21 mouse cellular contexts compared by ENCODE assay signal in genomic region chr14:78770457-78770856, GRCm38 (mm10). TPM values are rescaled to one million over a fixed set of nuclear protein-coding genes. Genes with fewer than 3 reads are reported as not detected.
DNase-seq lines count a peak whose midpoint lies in the region; ATAC-seq and TF ChIP-seq lines count a peak whose summit lies in the region.
"Had no signal": no experiment of that assay in that cellular context is flagged by ENCODE, and none has a peak within 500 bp of the region (broad histone marks: within the 10 kb centered on the region; RNA-seq: fewer than 3 reads in every experiment).

No protein-coding gene starts in this region.

- ATAC-seq in granulocyte monocyte progenitor cell, adult 5-6 weeks (replicated peaks; ENCODE audit: poor library complexity, severe bottlenecking), result peak; percentile 65
- ATAC-seq in hindbrain, embryonic 14.5 days (ENCODE audit: low FRiP score), result no peak
- ATAC-seq: forebrain, embryonic 13.5 days; forebrain, postnatal 0 days; intestine, embryonic 16.5 days had no signal

- TF ChIP-seq CTCF in CH12.LX (conservative IDR thresholded peaks at IDR 0.05 in 1 of 2, IDR thresholded peaks at IDR 0.05 in 1 of 2; ENCODE audit: low read depth in 2 of 2, low read length in 2 of 2), result no peak

- no peaks in the 10 kb centered on the region for H3K27me3 ChIP-seq in CH12.LX (replicated peaks)
- no peaks in the 10 kb centered on the region for H3K27me3 ChIP-seq in hindbrain, embryonic 14.5 days (ENCODE audit: control insufficient read depth, insufficient read depth, low read length)
- H3K27me3 ChIP-seq: embryonic facial prominence, embryonic 12.5 days; forebrain, embryonic 13.5 days; heart, embryonic 15.5 days; hindbrain, embryonic 15.5 days had no signal

- H3K9me3 ChIP-seq in CH12.LX (replicated peaks; ENCODE audit: low read length) (no peaks in the 10 kb centered on the region), ES-E14 (ENCODE audit: control insufficient read depth, insufficient read depth, low read depth, low read length) (no peaks in the 10 kb centered on the region)
- no peaks in the 10 kb centered on the region for H3K9me3 ChIP-seq in hindbrain, embryonic 14.5 days (ENCODE audit: control insufficient read depth, low read length)
- H3K9me3 ChIP-seq: embryonic facial prominence, embryonic 12.5 days; forebrain, embryonic 13.5 days; heart, embryonic 15.5 days; hindbrain, embryonic 15.5 days had no signal

- H3K36me3 ChIP-seq in CH12.LX (replicated peaks in 1 of 2; ENCODE audit: control insufficient read depth in 1 of 2, insufficient read depth in 1 of 2, low read length in 1 of 2) (no peaks in the 10 kb centered on the region), ES-E14 (ENCODE audit: control insufficient read depth, insufficient read depth, low read length, poor library complexity, severe bottlenecking) (no peaks in the 10 kb centered on the region)
- no peaks in the 10 kb centered on the region for H3K36me3 ChIP-seq in hindbrain, embryonic 14.5 days (replicated peaks; ENCODE audit: control insufficient read depth, insufficient read depth)
- H3K36me3 ChIP-seq: embryonic facial prominence, embryonic 12.5 days; heart, embryonic 15.5 days; hindbrain, embryonic 15.5 days had no signal

- no peak for TF ChIP-seq POLR2A in CH12.LX (IDR thresholded peaks at IDR 0.05; ENCODE audit: low read depth, low read length)

- DNase-seq in CH12.LX (ENCODE audit: extremely low read depth), result peak; percentile 20
- peak; percentile 57 for DNase-seq in ES-E14 (ENCODE audit: low read depth, low spot score)
- peak; percentile 77 for DNase-seq in retina, postnatal 1 day
- DNase-seq in adipocyte (ENCODE audit: low spot score), result no peak
- DNase-seq in lung, postnatal 10 days, result no peak
- no peak for DNase-seq in hindbrain, embryonic 14.5 days (ENCODE audit: low spot score)
- DNase-seq: adrenal gland, postnatal 14 days; cerebellum, adult 8-10 months; cerebellum, postnatal 14 days; forebrain, postnatal 0 days; gastrocnemius, postnatal 14 days; heart, adult 18-20 months; heart, postnatal 14 days; kidney, adult 2 months had no signal

- no peak overlapping the region; the same call in 1 of the 2 replicates for H3K9ac ChIP-seq in CH12.LX (ENCODE audit: insufficient read depth, low read depth)
- no peak overlapping the region for H3K9ac ChIP-seq in ES-E14 (ENCODE audit: insufficient read depth, low read depth, low read length, poor library complexity, severe bottlenecking)
- H3K9ac ChIP-seq in hindbrain, embryonic 14.5 days, result no peak overlapping the region
- H3K9ac ChIP-seq: embryonic facial prominence, embryonic 12.5 days; forebrain, embryonic 13.5 days; forebrain, postnatal 0 days; heart, embryonic 15.5 days; hindbrain, embryonic 15.5 days had no signal

- peak overlapping the region; percentile 38; the same call in 1 of the 2 replicates for H3K4me2 ChIP-seq in CH12.LX (ENCODE audit: insufficient read depth, low read depth, poor library complexity, severe bottlenecking)
- H3K4me2 ChIP-seq in hindbrain, embryonic 14.5 days (replicated peaks), result no peak overlapping the region
- H3K4me2 ChIP-seq: embryonic facial prominence, embryonic 12.5 days; forebrain, embryonic 13.5 days; heart, embryonic 11.5 days; heart, embryonic 15.5 days; hindbrain, embryonic 15.5 days had no signal

- dilution Hi-C loops in CH12.LX (cut with MboI; ENCODE audit: extremely low pct_ligation_motif_present, extremely low pct_unique_long_range_greater_than_20kb, low sequenced_read_pairs), result no loop called here

- H3K4me3 ChIP-seq in CH12.LX (replicated peaks in 1 of 3; ENCODE audit: low read depth in 2 of 3, low read length in 2 of 3, poor library complexity in 1 of 3) (no peak overlapping the region), ES-E14 (ENCODE audit: insufficient read depth in 1 of 2, low read depth in 1 of 2, low read length in 2 of 2, poor library complexity in 1 of 2, severe bottlenecking in 1 of 2) (no peak overlapping the region)
- no peak overlapping the region for H3K4me3 ChIP-seq in hindbrain, embryonic 14.5 days (replicated peaks; ENCODE audit: low read length)
- H3K4me3 ChIP-seq: embryonic facial prominence, embryonic 12.5 days; forebrain, embryonic 13.5 days; heart, embryonic 15.5 days; hindbrain, embryonic 15.5 days had no signal

- in situ Hi-C loops in CH12.LX (cut with MboI; ENCODE audit: low pct_ligation_motif_present, low pct_unique_long_range_greater_than_20kb, low sequenced_read_pairs), result no loop called here
- in situ Hi-C loops in ES-E14 (cut with MboI; ENCODE audit: low sequenced_read_pairs in 2 of 2, unreplicated experiment in 2 of 2), result no loop called here

- H3K27ac ChIP-seq in CH12.LX (ENCODE audit: insufficient read depth, low read depth) (no peak overlapping the region), ES-E14 (ENCODE audit: insufficient read depth, low read depth, low read length, poor library complexity, severe bottlenecking) (peak overlapping the region; percentile 25; the same call in 1 of the 2 replicates)
- H3K27ac ChIP-seq in hindbrain, embryonic 14.5 days, result no peak overlapping the region
- H3K27ac ChIP-seq: embryonic facial prominence, embryonic 12.5 days; forebrain, embryonic 13.5 days; heart, embryonic 15.5 days; hindbrain, embryonic 15.5 days had no signal

- no peak for TF ChIP-seq RAD21 in CH12.LX (IDR thresholded peaks at IDR 0.05; ENCODE audit: low read depth, low read length)

- 16% methylated on average over 3 of the region's 3 CpGs for WGBS in hindbrain, embryonic 14.5 days

- H3K79me2 ChIP-seq in CH12.LX (replicated peaks; ENCODE audit: control insufficient read depth, extremely low read depth, insufficient read depth, poor library complexity, severe bottlenecking), result no peaks in the 10 kb centered on the region

- peaks cover 2 to 12% of the 10 kb centered on the region in 2 experiments; a peak in 3 of 4 replicates for H3K4me1 ChIP-seq in CH12.LX (ENCODE audit: control insufficient read depth in 1 of 2, insufficient read depth in 2 of 2)
- no peaks in the 10 kb centered on the region; a peak in 1 of 4 replicates for H3K4me1 ChIP-seq in ES-E14 (ENCODE audit: control insufficient read depth in 2 of 2, insufficient read depth in 2 of 2, low read length in 2 of 2, poor library complexity in 1 of 2)
- H3K4me1 ChIP-seq in hindbrain, embryonic 14.5 days (replicated peaks; ENCODE audit: control insufficient read depth, insufficient read depth, low read length), result no peaks in the 10 kb centered on the region
- H3K4me1 ChIP-seq: embryonic facial prominence, embryonic 12.5 days; forebrain, embryonic 13.5 days; heart, embryonic 15.5 days; hindbrain, embryonic 15.5 days had no signal

- peak; percentile 82 for TF ChIP-seq EP300 in CH12.LX (IDR thresholded peaks at IDR 0.05; ENCODE audit: low read length)

TF ChIP-seq in CH12.LX, 34 proteins besides CTCF, POLR2A, EP300 and RAD21:
- TF ChIP-seq MXI1 (IDR thresholded peaks at IDR 0.05; ENCODE audit: low read depth, low read length), result no peak
- TF ChIP-seq IRF4 (IDR thresholded peaks at IDR 0.05; ENCODE audit: low read depth, low read length), result peak; percentile 92

TF ChIP-seq in ES-E14, 5 proteins besides CTCF, POLR2A, EP300 and RAD21:
- TF ChIP-seq ZNF384 (IDR thresholded peaks at IDR 0.05; ENCODE audit: low read depth, low read length) (no peak), ZC3H11A (IDR thresholded peaks at IDR 0.05; ENCODE audit: borderline replicate concordance, low read depth, low read length) (no peak)

RNA-seq across cellular contexts. Expression of gene Dgkh, which starts 37.9 kb away (rescaled TPM):
- total RNA-seq in CH12.LX (2012; rRNA removed), result 2.4 and 2.7 TPM in 2 replicates
- 0.83 and 1.1 TPM in 2 replicates for total RNA-seq in CH12.LX (2014; rRNA removed)
- polyA plus RNA-seq in CH12.LX (2012; ENCODE audit: insufficient read length, low read depth), result 2.9 and 3.3 TPM in 2 replicates
- total RNA-seq in ES-E14 (2012; rRNA removed), result 8.2 and 26.1 TPM in 2 replicates
- 1.0 and 1.5 TPM in 2 replicates for total RNA-seq in granulocyte monocyte progenitor cell, adult 5-6 weeks (2014; fragmentation: Nextera tagmentation)
- 1.3 and 1.5 TPM in 2 replicates for total RNA-seq in granulocyte monocyte progenitor cell, adult 5-6 weeks (2017)
- 4.0 and 4.1 TPM in 2 replicates for polyA plus RNA-seq in hindbrain, embryonic 14.5 days (2014; fragmentation: Nextera tagmentation; extraction: Ambion mirVana)

Comparison
In these comparisons a context has a peak if more than half of its experiments do, and no peak if none do; other contexts are left out.
1. DNase-seq: peak in CH12.LX (single experiment), ES-E14 (single experiment) and retina, postnatal 1 day (single experiment); none in adipocyte (single experiment), lung, postnatal 10 days (single experiment) and hindbrain, embryonic 14.5 days (single experiment).